Mouse (Mus musculus) activated CD4-positive, CD25-positive, alpha-beta regulatory T cell, adult 4 months (primary cell): ENCODE results near the gene 6430571L13Rik. TPM values are rescaled to one million over a fixed set of nuclear protein-coding genes. Genes with fewer than 3 reads are reported as not detected.

Source experiments
- ATAC-seq: one replicate; pipeline ENCODE4 v1.8.0; 2017
- polyA plus RNA-seq, 2 experiments: library from polyadenylated mRNA; unstranded; fragments of 100-300 nt; shearing (Covaris generic); gene quantifications; one replicate each; pipeline ENCODE4 v1.2.1; 2017

Gene 6430571L13Rik
- polyA plus RNA-seq, 2 experiments from 2014 or later = 2.7 to 4.6 TPM

DNA sequence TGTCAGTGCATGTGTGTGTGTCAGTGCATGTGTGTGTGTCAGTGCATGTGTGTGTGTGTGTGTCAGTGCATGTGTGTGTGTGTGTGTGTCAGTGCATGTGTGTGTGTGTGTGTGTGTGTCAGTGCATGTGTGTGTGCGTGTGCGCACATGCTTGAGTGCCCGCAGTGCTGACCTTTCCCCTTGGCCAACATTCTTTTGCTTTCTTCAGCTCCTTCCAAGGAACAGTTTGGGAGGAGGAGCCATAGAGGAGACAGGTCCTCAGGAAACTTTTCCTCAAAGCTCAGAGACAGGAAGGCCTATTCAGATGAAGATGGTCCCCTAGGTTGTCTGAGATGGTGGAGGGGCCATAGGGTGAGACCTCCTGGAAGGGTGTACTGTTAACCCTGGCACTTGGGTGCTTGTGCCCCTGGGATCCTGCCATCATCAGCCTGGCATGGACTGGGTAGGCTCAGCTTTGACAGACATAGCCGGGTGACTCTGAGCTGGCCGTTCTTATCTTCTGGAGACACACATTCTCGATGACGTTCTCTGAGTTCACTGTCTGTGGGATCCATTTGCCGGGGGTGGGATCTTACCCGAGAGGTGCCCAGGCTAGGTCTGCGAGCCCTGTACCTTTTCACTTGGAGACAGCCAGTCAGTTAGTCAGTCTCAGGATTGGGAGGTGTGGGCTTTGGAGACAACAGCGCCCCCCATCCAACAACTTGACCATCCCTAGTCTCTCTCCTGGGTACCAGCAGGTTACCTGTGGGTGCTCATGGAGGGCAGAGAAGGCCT lies 33.1 kb upstream of the 6430571L13Rik start:
- ATAC-seq = no peak

DNA sequence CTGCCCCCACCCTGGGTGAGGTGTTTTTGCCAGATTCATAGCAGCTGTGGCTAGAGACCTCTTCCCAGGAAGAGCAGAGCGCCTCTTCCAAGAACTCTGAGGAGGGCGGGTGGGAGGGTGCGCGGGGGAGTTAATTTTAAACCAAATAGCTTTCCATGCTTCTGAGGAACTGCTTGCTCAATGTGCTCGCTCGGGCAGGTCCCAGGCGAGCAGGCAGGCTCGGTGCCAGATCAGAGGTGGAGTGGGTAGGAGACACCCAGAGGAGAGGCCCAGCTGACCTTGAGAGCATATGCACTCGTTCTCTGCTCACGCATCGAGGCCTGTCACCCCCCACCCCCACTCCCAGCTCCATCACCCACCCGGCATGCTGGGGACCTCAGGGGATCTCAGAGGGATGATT lies 32.5 kb upstream of the 6430571L13Rik start:
- ATAC-seq = no peak

DNA sequence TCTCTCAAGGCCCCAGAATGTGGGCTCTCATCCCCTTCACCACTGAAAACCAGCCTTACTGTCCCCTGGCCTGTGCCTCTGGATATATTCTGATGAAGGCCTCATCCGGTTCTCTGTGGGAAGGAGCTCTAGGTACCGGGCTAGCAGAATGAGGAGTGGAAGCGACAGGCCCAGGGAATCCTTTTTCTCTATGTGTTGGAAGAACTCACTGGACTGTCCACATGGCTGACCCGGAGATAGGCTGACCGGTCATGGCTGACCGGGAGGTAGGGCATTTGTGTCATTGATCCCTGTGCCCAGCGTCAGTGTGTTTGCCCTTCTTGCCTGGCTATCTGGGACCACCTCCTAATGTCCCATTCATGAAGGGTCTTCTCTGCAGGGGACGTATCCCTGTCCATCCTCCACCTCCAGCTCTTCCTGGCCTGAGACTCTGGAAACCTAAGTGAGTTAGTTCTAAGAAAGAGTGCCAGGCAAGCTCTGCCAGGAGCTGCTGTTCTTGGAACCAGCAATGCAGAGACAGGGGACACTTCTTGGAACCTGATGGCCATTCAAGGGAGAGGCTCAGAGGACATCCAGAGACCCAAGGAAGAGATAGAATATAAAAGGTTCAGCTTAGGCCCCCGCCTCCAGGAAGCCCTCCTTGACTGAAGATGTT lies 31.9 kb upstream of the 6430571L13Rik start:
- ATAC-seq = no peak

DNA sequence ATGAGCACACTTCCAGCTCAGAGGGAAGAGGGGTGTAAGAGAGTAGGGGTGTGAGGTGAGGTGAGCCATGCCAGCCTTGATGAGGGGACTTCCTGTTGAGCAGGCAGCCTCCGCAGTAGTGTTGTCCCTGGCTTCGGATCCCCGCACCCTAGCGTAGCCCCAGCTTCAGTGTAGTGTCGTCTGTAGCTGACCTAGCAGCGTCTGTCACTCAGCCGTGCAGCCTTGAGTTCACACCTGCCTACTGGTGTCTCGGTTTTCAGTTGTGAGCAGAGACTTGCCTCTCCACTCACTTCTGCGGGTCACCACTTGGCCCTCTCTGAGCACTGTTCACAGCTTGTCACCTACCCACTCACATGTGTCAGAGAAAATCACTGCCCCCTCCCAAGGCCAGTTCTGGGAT lies 31.2 kb upstream of the 6430571L13Rik start:
- no peak for ATAC-seq

DNA sequence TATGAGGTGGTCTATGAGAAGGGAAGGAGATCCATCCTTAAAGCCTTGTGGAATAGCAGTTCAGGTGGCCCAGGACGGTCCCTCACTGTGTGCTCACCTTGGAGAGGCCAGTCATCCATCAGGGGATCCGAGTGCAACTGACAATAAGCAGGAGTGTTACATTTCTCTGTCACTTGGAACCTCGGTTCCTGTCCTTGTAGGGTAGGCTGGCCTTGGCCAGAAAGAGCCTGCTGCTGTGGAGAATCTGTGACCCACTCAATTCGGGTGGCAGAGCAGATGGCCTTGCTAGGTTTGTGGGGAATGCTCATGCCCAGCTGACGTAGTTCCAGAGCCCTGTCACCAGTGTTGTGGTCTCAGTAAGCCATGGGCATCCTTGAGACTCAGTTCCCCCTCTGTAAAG lies 30.8 kb upstream of the 6430571L13Rik start:
- ATAC-seq = no peak

DNA sequence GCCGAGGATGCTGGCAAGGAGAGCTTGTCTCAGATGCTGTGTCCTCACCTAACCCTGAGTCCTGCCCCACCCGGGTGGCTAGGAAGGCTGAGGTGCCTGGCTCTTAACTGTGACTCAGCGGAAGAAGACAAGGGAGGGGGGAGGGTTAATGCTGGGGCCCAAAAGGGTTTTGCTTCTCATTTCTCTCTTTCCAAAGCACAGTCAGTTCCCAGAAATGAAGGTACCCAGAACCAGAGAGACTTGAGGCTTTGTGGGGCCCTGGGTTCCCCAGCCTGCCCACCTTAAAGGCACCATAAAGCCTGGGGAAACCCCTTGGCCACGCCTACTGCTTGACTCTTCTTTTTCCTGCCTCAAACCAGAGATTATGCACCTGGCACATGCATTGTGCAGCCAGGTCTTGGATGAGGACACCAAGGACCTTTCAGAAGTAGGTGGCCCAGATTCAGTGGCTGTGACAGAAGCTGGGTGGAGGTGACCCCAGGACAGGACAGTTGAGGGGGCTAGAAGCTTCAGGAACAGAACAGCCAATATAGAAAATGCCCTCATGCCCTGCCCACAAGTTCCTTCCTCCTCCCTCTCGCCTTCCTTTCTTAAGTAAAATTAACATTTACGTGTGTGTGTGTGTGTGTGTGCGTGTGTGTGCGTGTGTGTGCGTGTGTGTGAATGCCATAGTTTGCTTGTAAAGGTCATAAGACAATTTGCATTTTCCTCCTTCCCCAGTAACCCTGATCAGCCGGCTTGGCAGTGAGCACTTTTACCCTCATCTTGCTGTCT lies 27.4 kb upstream of the 6430571L13Rik start:
- peak; percentile 87 for ATAC-seq

DNA sequence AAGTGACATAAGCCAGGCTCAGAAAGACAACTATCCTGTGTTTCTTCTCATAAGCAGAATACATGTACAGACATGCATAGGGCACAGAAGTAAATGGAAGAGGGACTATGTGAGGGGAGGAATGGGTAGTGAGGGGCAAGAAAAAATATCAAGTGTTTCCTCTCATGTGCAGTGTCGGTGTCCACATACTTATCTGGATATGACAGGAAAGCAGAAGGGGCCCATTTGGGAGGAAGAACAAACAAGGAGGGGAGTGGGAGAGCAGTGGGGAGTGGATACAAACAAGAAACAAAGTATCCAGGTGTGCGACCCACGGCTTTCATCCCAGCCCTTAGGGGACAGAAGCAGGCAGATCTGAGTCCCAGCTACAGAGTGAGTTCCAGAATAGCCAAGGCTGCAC lies 26.5 kb upstream of the 6430571L13Rik start:
- ATAC-seq = no peak

DNA sequence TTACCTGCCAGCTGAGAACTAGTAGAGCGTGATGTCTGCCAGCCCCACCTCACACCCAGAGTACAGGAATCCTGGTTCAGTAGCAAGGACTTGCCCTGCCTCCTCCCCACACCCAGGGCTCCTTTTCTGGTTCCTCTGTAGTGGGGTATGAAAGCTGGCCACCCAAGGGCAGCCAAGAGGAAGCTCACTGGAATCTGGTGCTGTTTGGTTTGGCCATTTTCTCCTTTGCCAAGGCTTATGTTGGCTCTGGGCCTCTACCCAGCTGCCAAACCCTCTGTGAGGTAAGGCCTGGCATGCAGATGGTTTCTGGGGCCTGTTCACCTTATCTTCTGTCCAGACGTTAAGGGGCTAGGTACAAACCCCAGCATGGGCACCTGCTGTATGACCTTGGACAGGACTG lies 24.6 kb upstream of the 6430571L13Rik start:
- no peak for ATAC-seq

DNA sequence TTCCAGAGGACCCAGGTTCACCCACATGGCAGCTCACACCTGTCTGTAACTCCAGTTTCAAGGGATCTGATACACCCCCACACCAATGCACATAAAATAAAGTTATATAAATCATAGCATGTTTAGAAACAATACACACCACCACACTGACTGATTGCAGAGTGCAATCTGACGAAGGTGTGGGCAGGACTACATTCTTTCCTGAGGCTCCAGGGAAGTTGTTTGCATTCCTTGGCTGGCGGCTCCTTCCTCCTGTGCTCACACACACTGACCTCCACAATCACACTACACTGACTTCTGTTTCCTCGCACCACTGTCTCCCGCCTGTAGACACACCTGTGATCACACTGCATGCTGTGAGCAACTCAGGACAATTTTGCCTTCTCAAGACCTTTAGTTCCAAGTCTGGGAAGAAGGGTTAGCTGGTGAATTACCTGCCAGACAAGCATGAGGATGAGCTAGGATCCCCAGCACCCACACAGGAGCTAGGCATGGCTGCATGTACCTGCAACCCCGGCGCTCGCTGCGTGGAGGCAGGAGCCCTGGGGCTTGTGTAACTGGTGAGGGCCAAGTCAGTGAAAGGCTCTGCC lies 17.8 kb upstream of the 6430571L13Rik start:
- ATAC-seq = no peak

DNA sequence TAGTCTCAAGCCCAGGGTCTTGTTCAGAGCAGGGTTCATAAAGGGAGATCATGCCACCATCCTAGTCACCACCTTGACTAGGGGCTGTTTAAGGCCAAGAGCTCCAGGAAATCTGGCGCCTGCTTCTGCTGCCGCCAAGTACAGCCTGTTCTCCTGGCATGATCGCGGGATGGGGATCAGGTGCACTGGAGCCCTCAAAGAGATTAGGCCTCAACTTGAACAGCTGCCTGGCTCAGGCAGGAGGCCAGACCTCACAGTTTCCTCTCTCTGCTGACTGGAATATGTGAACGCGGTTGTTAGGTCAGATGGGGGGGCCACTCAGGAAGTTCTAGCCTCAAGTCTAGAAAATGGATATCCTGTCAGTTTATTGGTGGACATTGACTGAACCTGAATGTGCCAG lies 16.8 kb upstream of the 6430571L13Rik start:
- peak; percentile 43 for ATAC-seq

DNA sequence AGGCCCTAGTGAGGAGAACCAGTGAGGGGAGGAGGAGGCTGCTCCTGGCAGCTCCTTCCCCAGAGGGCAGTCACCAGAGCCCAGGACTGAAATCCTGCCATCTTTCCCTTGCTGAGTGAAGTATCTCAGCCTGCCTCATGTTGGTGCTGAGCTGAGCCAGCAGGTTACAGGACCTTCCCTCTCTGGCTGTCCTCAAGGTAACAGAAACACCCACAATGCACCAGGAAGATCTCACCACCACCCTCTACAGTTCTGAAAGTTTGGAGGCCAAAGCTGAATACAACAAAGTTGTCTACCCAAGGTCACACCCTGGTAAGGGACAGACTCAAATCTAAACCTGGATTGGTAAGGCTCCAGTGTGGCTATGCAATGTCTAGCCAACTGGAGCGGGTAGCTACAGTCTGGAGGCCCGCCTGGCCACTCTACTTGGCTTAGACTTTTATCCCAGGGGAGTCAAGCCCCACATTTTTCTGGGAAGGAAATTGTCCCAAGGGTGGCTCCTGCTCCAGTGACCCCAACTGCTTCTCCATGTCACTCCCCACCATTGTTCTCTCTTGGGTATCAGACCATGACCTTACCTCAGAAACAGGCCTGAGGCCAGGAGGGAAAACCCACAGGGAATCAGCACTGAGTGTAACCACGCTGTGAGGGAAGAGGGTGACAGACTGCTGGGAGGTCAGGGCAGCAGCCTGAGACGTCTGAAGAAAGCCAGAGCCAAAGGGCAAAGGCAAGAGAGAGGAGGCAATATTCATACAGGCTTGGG lies 15.4 kb upstream of the 6430571L13Rik start:
- ATAC-seq = no peak

DNA sequence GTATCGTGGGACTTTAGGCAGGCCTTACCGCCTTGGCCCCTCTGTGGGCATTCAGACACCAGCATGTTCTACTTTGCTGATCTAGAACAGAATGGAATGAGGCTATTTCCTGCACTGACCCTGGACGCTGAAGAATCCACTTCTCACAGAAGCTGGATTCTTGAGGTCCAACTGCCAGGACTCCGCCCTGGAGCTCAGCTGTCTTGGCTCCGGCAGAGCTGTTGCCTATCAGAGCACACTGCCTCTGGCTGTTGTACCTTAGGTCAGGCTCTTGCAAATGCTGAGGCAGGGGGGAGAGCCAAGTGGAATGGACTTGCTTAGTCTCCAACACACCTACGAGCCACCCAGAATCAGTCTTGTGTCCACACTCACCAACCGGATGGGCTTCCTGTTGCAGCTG lies 14.5 kb upstream of the 6430571L13Rik start:
- ATAC-seq = no peak

DNA sequence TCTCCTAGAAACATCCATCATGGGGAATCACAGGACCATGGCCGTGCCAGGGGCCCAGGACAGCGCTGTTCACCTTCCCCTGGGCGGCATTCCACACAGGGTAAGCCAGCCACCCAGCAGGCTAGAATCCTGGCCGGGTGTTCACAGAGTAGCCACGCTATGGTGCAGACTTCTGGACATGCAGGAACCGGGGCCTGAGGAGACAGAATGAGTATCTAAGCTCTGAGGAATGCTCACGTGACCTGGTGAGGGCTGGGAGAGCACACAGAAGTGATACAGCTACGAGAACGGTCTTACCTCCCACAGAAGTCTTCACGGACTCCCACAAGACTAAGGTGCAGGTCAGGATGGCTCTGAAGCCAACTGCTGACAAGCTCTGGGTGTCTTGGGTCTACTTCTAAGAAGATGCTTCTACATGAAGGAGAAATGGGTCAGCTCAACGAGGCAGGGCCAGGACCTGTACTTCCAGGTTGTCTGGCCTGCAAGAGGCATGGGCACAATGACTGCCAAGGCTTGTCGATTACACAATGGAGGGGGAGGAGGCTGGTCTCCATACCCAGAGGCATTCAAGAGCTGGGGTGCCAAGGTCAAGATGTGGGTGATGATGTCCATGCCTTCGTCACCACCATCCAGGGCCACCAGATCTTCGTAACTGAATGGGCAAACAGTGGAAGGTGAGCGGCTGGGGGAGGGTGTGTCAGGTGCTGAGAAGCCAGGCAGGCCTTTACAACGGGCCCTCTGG lies 12.4 kb upstream of the 6430571L13Rik start:
- ATAC-seq = no peak

DNA sequence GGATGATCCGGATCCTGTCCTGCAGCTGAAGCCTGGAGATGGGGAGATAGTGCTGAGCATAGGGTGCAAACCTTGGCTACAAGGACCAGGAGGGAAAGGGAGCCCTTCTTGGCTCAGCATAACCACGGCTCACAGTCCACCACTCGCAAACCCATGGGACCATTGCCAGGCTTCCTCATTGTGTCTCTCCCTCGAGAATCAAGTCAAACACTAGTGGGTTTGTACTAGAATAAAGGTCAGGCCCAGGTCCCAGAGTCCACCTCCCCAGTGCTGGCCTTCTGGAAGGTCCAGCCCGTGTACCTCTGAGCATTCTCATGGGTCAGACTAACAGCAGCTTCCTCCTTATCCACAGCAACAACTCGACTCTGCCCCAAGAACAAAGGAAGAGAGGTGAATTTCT lies 9.6 kb upstream of the 6430571L13Rik start:
- no peak for ATAC-seq

DNA sequence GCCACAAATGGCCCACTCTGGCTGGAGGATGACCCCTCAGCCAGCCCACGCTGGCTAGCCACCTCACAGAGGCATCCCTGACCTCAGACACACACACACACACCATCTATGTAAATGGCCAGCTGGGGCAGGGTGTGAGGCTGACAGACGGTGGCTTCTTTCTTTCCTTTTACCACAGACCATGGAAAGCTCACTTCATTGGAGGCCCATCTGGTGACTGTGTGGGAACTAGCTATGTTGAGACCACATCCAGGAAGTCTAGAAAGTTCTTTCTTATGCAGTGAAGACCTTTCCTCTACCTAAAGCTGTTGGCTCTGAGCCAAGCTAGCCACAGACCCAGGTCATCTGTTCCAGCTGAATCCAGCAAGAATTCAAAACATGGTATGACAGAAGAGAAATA lies 6.7 kb upstream of the 6430571L13Rik start:
- ATAC-seq = peak; percentile 44

DNA sequence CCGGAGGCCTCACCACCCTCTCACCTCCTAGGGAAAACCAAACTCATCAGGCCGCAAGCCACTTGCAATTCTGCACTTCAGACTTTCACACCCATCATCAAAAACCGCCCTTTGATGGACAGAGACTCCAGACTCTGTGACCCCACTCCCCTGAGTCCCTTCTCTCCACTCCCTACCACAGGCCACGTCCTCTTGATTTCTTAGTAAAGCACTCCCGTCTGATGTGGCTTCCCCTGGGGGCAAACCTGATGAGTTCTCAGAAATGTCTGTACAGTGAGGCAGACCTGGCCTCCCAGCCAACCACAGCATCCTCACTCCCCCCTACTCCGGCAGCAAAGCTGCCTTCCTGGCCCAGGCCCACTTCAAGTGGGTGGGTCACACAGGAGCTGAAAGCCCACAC lies 6.0 kb upstream of the 6430571L13Rik start:
- ATAC-seq = peak; percentile 75

DNA sequence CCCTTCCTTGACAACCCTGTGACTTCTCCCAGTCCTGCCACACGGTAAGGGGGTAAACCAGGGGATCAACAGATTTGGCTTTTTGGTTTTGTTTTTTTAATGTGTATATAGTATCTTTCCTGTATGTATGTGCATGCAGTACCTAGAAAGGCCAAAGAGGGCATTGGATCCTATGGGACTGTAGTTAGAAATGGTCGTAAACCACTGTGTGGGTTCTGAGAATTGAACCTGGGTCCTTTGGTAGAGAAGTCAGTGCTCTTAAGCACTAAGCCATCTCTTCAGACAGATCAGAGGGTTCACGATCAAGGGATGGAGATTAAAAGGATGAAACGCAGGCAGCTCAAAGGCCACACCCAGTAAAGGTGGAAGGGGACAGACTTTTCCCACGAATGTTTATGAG lies 5.4 kb upstream of the 6430571L13Rik start:
- ATAC-seq = no peak

DNA sequence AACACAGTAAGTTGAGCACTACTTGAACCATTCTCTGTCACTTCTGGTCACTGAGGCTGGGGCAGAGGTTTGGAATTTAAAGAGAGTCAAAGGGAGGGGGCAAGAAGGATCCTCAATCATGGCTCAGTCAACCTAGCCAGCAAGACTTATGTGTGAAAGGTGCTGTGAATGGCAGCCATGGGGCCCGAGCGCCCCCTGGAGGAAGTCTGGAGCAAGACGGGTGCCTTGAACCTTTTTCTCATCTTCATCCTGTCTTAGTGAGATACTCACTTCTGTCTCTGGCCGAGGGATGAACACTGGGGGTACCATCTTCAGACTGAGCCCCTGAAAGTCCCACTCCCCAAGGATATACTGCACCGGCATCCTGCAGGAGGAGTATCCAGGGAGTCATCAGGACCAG lies 4.5 kb upstream of the 6430571L13Rik start:
- peak; percentile 15 for ATAC-seq

DNA sequence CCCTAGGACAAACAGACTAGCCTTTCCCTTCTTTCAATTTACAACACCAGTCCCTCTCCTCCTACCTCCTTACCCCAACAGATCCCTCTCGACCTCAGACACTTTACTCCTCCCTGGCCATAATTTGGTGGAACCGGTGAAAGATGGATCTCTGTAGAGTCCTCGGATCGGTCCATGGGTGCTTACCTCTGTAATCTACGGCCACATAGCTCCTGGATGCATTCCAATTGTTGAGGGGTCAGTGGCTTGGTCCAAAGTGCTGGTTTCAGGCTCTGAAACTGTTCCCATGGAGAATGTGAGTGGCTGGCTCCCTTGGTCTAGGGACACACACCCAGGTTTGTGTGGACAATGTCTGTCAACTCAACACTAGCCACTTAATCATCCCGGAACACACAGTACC lies 4.0 kb upstream of the 6430571L13Rik start:
- no peak for ATAC-seq

DNA sequence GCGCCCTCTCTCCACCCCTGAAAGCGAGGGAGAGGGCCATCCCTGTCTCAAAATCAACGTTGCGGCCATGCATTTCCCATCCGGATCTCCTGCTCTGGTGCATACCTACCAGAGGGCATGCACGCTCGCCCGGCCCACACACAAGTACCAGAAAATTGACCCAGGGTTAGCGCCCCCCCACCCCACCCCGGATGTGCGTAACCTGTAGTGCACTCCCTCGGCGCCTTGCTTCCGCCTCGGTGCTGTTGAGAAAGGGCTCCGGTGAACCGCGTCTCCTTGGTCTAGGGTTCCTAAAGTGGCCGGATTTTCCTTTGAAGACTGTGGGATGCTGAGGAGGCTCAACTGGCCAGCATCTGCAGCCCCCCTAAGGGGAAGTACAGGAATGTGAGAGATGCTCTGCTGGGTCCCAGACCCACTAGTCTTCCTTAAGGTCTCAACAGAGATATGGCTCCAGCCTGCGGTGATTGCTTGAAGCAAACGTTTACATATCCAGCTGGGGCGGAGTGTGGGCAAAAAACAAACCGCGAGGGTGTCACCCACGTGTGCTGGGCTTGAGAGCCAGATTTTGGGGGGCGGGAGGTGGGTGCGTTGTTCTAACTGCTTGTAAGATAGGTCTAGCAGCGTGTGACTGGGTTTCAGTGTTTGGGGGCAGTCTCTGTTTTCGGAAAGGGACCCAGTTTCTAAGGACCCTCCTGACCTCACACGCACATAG lies 2.1 kb upstream of the 6430571L13Rik start, which contains the start of gene Hemk1:
Gene Hemk1, minus strand, starts transcription at position 179 of the 712 bp plus-strand sequence.
- no peak for ATAC-seq
